Mouse (Mus musculus) erythroblast, embryonic 14.5 days (primary cell): Measurements from ENCODE around the gene Dclre1c. TPM values are rescaled to one million over a fixed set of nuclear protein-coding genes. Genes with fewer than 3 reads are reported as not detected.
"Not testable (repeated sequence)": the region's sequence is repeated elsewhere in the genome, so short reads cannot be mapped to it uniquely, and the experiment has no call there.

Source experiments
- H3K27me3 ChIP-seq: 2 replicates; pipeline ENCODE4 v1.6.1; 2012; ENCODE audit warnings: inconsistent platforms; ENCODE audit not compliant: control insufficient read depth
- H3K36me3 ChIP-seq: 2 replicates; pipeline ENCODE4 v1.6.1; 2012; ENCODE audit warnings: mild to moderate bottlenecking, inconsistent platforms; ENCODE audit not compliant: control insufficient read depth
- H3K4me1 ChIP-seq: 2 replicates; pipeline ENCODE4 v1.6.1; 2012; ENCODE audit warnings: inconsistent platforms; ENCODE audit not compliant: control insufficient read depth
- H3K4me3 ChIP-seq: replicated peaks from 2 replicates; pipeline ENCODE3; 2012; ENCODE audit warnings: moderate library complexity, mild to moderate bottlenecking, inconsistent platforms
- H3K9me3 ChIP-seq: 2 replicates; pipeline ENCODE4 v1.6.1; 2012; ENCODE audit warnings: low read length, inconsistent platforms, mixed read lengths; ENCODE audit not compliant: control insufficient read depth
- GATA1 ChIP-seq: IDR thresholded peaks from 2 replicates; pipeline ENCODE4 v1.6.1; 2012; ENCODE audit warnings: low read length, inconsistent platforms, mixed read lengths
- TAL1 ChIP-seq: IDR thresholded peaks from 3 replicates; pipeline ENCODE4 v1.6.1; 2012; ENCODE audit warnings: low read length, inconsistent platforms, mixed read lengths
- polyA plus RNA-seq: library from polyadenylated mRNA; stranded (reverse); fragments of >175 nt; gene quantifications from 2 replicates; pipeline ENCODE4 v1.2.3, GENCODE M21; 2012

Gene Dclre1c
- polyA plus RNA-seq, result 0.02 and 0.18 TPM in 2 replicates

DNA sequence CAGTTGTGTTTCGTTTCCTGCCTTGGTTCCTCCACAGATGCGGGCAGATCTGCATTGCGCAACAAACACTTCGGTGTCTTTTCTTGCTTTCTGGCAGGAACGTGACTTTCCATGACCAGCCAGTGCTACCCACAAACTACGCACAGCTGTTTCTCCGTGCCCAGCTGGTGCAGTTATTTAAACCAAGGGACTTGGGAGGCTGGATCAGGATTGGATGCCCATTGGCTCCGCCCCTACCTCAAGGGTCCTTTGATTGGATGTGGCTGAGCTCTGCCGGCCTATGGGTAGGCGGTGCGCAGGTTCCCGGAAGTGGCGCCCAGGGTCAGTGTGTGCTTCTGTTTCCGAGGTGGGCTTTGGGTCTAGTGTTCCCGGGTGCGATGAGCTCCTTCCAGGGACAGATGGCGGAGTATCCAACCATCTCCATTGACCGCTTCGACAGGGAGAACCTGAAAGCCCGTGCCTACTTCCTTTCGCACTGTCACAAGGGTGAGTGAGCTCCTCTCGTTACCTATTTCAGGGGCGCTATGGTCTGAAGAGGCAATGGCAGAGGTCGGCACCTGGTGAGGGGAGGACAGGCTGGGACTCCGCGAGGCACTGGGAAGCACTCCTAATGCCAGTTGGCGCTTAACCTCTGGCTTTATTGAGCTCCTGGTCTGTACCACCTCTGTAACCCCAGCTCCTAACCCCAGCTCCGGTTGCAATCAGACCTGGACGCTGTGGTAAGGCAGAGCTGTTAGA, at the start of gene Dclre1c:
Gene Dclre1c, plus strand, starts transcription at position 291 of the 738 bp plus-strand sequence.
- TF ChIP-seq TAL1 (no peak), GATA1 (no peak)
- Histone ChIP-seq H3K4me1 (peaks cover 26% of the 10 kb centered on the region), H3K9me3 (no peaks in the 10 kb centered on the region), H3K4me3 (peak within 1 kb of the TSS; percentile 70), H3K36me3 (peaks cover 9% of the 10 kb centered on the region), H3K27me3 (no peaks in the 10 kb centered on the region)

DNA sequence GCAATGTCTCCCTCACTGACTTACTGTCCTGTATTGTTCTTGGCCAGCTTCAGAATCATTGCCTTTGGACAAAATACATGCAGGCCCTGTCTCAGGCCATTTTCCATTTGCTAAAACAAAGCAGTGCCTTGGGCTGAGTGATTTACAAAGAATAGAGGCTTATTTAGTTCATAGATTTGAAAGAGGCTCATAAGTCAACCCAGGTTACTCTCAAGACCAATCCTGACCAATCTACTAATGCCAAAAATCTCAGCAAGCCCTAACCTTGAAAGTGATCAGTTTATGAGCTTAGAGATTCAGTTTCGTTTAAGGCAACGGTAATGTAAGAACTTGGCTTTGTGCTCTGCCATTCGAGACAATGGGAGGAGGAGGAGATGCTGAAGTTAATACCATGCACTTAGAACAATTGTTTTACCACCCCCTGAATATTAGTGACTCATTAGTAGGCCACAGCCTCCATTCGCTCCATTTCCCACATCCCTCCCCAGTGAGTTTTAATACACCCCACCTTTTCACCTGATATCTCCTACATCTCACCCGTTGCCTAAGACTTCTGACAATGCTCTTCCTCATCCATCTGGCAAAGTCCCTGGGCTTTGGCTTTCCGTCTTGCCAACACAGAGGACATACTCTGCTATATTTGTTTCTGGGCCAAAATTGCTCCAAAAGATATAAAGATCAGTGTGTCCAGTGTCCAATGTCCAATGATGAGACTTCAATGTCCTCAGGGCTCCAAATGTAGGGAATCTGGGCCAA, 36.6 kb upstream of the Dclre1c start:
- Histone ChIP-seq H3K4me1 (no peaks in the 10 kb centered on the region), H3K4me3 (no peak overlapping the region), H3K36me3 (no peaks in the 10 kb centered on the region), H3K27me3 (no peaks in the 10 kb centered on the region), H3K9me3 (no peaks in the 10 kb centered on the region)
- TF ChIP-seq GATA1 (no peak), TAL1 (no peak)

DNA sequence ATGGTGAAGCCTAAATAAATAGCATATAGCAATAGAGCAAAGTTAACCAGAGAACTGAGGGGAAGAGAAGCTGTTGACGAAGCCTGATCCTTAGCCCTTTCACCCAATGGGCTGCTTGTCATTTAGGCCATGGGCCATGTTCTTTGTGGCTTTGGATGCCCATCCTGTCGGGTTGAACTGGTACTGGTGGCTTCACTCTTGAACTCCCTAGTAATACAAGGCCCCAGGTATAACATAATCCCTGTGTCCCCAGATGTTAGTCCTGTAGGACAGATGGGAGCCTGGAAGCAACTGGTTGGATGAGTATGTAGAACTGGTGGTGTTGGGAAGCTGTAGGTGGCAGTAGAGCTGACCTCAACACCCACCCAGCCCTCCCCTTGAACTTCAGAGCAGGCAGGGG, 32.0 kb upstream of the Dclre1c start:
- Histone ChIP-seq H3K27me3 (no peaks in the 10 kb centered on the region), H3K36me3 (no peaks in the 10 kb centered on the region), H3K4me3 (no peak overlapping the region), H3K9me3 (no peaks in the 10 kb centered on the region), H3K4me1 (no peaks in the 10 kb centered on the region)
- no peak for TF ChIP-seq GATA1
- TF ChIP-seq TAL1, result no peak

GRCm38 (mm10) chr2:3397110-3397509, 26.8 kb upstream of the Dclre1c start, which contains the start of gene Olah:
TSS of gene Olah (minus strand) at chr2:3397210.
- H3K4me3 ChIP-seq, H3K9me3 ChIP-seq, H3K27me3 ChIP-seq, H3K4me1 ChIP-seq, H3K36me3 ChIP-seq: not testable (repeated sequence)

DNA sequence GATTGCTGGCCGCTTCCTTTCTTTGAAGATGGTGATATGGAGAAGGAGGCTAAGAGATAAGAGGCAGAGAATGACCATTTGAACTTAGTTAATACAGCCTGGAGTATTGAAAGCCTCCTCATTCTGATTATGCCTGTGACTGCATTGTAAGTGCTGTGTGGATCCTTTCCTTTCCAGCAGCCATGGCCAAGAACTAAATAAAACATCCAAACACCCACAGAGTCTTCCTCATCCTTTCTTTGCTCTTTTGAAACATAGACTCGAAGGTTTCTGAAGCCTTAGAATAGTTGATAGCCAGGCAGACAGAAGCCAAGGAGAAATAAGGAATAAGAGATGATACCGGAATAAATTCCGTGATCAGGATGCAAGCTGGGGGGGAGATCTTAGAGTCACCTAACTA, 17.9 kb upstream of the Dclre1c start:
- no peaks in the 10 kb centered on the region for H3K9me3 ChIP-seq

DNA sequence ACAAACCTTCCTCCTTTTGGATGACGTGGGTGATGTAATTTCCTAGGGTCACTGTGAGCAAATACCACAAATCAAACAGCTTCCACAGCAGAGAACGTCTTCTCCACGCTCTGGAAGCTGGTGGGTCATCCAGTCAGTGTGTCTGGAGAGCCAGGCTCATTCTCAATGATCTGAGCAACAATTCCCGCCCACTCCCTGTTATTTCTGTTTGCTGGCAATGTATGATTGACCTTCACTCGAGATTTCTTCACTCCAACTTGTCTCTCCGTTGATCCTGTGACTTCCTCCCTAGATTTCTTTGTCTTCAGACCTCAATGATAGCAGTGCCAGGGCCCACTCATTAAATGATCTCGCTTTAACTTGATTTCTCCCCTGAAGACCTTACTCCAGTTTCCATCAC, 16.2 kb upstream of the Dclre1c start:
- TF ChIP-seq GATA1 (no peak), TAL1 (no peak)
- H3K36me3 ChIP-seq, result no peaks in the 10 kb centered on the region
- H3K4me3 ChIP-seq, result no peak overlapping the region
- no peaks in the 10 kb centered on the region for H3K27me3 ChIP-seq
- H3K4me1 ChIP-seq, result no peaks in the 10 kb centered on the region
- no peaks in the 10 kb centered on the region for H3K9me3 ChIP-seq

More for the DNA sequence above, 17.9 kb upstream of the Dclre1c start:
- Histone ChIP-seq H3K4me1 (no peaks in the 10 kb centered on the region), H3K36me3 (no peaks in the 10 kb centered on the region), H3K27me3 (no peaks in the 10 kb centered on the region), H3K4me3 (no peak overlapping the region)
- TF ChIP-seq TAL1, result no peak
- no peak for TF ChIP-seq GATA1

DNA sequence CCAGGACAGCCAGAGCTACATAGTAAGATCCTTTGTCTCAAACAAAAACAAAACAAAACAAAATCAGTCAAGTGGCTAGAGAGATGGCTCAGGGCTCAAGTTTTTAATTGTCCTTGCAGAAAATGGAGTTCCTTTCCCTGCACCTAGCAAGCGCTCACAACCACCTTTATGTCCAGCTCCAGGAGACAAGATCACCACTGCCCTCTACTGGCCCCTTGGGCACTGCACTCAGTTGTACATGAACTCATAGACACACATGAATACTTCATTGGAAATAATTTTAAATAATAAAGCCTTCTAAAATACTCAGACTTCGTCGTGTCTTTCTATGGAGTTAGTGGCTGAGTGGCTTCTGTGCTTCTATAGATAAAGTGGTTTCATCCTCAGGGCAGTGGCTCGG, 9.7 kb upstream of the Dclre1c start:
- H3K27me3 ChIP-seq, result peaks cover 34% of the 10 kb centered on the region
- no peak overlapping the region for H3K4me3 ChIP-seq
- TF ChIP-seq GATA1 (no peak), TAL1 (no peak)
- H3K36me3 ChIP-seq, result no peaks in the 10 kb centered on the region
- H3K4me1 ChIP-seq, result peaks cover 10% of the 10 kb centered on the region
- H3K9me3 ChIP-seq, result no peaks in the 10 kb centered on the region

DNA sequence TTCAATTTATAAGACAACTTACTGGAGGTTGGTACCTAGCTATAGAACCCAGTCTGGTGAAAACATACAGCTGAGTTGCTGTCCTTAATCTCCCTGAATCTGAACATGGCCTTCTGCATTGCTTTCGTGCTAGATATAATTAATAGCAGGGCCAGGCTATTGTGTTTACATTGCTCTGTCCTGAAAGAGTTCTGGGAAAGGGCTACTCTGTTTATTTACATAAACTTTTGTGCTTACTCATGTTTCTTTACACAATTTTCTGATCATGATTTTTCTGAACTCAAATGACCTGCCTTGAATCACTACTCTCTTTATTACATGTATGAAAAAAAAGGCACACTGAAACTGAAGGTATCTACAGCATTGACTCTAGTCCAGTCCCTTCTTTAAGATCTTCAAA, 8.3 kb upstream of the Dclre1c start:
- no peak for TF ChIP-seq TAL1
- no peak for TF ChIP-seq GATA1
- H3K4me1 ChIP-seq, result peaks cover 13% of the 10 kb centered on the region
- no peaks in the 10 kb centered on the region for H3K9me3 ChIP-seq
- H3K4me3 ChIP-seq, result no peak overlapping the region
- peaks cover 34% of the 10 kb centered on the region for H3K27me3 ChIP-seq
- H3K36me3 ChIP-seq, result no peaks in the 10 kb centered on the region

DNA sequence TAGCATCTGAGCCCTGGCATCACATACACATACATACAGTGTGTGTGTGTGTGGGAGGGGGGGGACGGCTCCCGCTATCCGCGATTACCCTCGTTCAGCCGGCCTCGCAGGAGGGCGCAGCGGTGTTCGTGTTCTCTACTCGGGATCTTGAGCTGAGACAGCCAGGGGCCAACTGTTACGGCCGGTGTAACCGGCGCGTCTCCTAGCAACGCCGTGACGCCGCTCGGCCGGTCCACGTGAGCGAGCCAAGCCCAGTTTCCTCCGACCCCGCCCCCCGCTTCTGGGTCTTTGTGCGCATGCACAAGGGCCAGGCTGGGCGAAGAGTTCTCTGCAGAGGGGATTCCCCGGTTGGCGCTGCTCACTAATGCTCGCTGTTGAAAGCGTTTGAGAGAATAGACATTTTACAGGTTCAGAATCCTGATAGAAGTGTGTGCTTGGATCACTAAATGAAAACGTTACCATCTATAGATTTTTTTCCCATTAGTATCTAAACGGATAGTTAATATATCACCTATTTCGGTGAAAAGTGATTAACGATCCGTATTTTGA, 5.0 kb upstream of the Dclre1c start:
- Histone ChIP-seq H3K9me3 (no peaks in the 10 kb centered on the region), H3K36me3 (no peaks in the 10 kb centered on the region), H3K4me3 (peak overlapping the region; percentile 61), H3K27me3 (peaks cover 34% of the 10 kb centered on the region), H3K4me1 (peaks cover 21% of the 10 kb centered on the region)
- TF ChIP-seq TAL1, result no peak
- TF ChIP-seq GATA1, result no peak
